Mouse (Mus musculus): ENCODE measurements around the gene Glis2.

DNA sequence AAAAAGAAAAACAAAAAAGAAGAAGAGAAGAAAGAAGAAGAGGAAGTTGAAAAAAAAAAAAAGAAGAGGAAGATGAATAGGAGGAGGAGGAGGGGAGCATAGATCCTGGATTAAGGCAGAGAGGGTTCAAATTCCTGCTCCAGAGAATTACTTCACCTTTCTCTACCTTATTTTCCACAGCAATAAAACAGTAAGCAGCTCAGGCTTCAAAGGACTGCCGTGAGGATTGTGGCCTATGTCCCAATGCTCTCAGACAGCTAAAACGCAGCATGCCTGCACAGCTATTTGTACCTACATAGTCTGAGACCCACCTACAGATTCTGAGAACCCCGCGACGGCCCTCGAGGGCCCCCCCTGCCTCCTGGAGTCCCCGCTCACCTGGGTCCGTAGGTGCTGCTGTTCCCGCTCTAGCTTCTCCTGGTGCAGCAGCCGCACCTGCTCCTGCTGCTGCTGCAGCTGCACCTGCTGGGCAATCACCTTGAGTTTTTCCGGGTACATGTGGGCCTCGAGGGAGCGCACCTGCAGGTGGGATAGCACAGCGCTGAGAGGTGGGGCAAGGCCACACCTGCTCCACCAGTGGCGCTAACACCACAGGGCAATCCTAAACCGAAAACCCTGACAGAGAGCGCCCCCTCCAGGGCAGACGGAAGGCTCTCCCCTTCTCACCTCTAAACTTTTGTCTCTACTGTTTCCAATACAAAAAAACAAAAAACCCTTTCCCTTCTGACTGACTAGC is 45.4 kb upstream of the Glis2 start:
- TF ChIP-seq MAZ (IDR thresholded peaks at IDR 0.05; ENCODE audit: low read depth, low read length) (no peak), CTCF (conservative IDR thresholded peaks at IDR 0.05 in 1 of 2, IDR thresholded peaks at IDR 0.05 in 1 of 2; ENCODE audit: low read depth in 2 of 2, low read length in 2 of 2) (peak in 1 of 2 experiments; percentile 59; a peak in 2 of 4 replicates), NRF1 (IDR thresholded peaks at IDR 0.05; ENCODE audit: low read depth, low read length) (no peak)

Data from CH12.LX (cell line).